Mouse (Mus musculus): ENCODE measurements around the gene Wipi2. TPM values are rescaled to one million over a fixed set of nuclear protein-coding genes. Genes with fewer than 3 reads are reported as not detected.

Wipi2 gene
- polyA plus RNA-seq, 1 experiment from 2014 or later: 18.6 TPM

DNA sequence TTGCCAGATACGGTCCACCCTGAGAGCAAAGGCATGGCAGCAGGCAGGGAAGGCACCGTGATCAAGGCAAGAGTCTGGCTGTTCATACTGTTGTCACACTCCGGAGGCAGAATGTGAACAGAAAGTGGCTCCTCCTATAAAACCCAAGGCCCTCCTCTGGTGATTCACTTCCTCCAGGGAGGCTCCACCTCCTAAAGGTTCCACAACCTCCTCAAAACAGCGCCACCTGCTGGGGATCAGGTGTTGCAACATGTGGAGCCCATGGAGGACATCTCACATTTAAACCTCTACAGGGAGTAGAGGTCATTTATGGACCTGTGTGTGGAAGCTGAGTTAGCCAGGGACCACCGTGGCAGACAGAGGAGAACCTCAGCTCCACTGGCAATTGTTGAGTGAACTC is 84.9 kb downstream of the Wipi2 start:
- Histone ChIP-seq H3K9me3 (ENCODE audit: low read length) (no peaks in the 10 kb centered on the region), H3K27me3 (ENCODE audit: insufficient read depth, low read length) (no peaks in the 10 kb centered on the region), H3K4me1 (ENCODE audit: insufficient read depth) (no peaks in the 10 kb centered on the region), H3K4me2 (ENCODE audit: low read depth, low read length) (no peak overlapping the region), H3K9ac (replicated peaks) (no peak overlapping the region), H3K36me3 (replicated peaks; ENCODE audit: insufficient read depth, low read length) (no peaks in the 10 kb centered on the region), H3K4me3 (ENCODE audit: low read depth, low read length) (no peak overlapping the region), H3K27ac (ENCODE audit: low read depth) (no peak overlapping the region)
- DNase-seq: no peak
- WGBS (ENCODE audit: insufficient replicate concordance): 80% methylated on average over 5 of the region's 5 CpGs
- TF ChIP-seq EP300 (IDR thresholded peaks at IDR 0.05; ENCODE audit: low read depth) (no peak), CTCF (IDR thresholded peaks at IDR 0.05; ENCODE audit: low read depth) (peak; percentile 38)
- no peak for ATAC-seq

GRCm38 (mm10) chr5:142713966-142714365 is 86.5 kb downstream of the Wipi2 start:
- TF ChIP-seq EP300 (IDR thresholded peaks at IDR 0.05; ENCODE audit: low read depth) (no peak), CTCF (IDR thresholded peaks at IDR 0.05; ENCODE audit: low read depth) (no peak)
- WGBS (ENCODE audit: insufficient replicate concordance): 78% methylated on average over 10 of the region's 10 CpGs
- H3K9me3 ChIP-seq (ENCODE audit: low read length): no peaks in the 10 kb centered on the region
- no peak for ATAC-seq
- no peaks in the 10 kb centered on the region for H3K27me3 ChIP-seq (ENCODE audit: insufficient read depth, low read length)
- H3K36me3 ChIP-seq (replicated peaks; ENCODE audit: insufficient read depth, low read length): no peaks in the 10 kb centered on the region
- H3K4me2 ChIP-seq (ENCODE audit: low read depth, low read length): no peak overlapping the region
- H3K27ac ChIP-seq (ENCODE audit: low read depth): no peak overlapping the region
- H3K9ac ChIP-seq (replicated peaks): no peak overlapping the region
- DNase-seq: no peak
- no peaks in the 10 kb centered on the region for H3K4me1 ChIP-seq (ENCODE audit: insufficient read depth)
- H3K4me3 ChIP-seq (ENCODE audit: low read depth, low read length): no peak overlapping the region

GRCm38 (mm10) chr5:142715059-142715458 is 87.6 kb downstream of the Wipi2 start:
- Histone ChIP-seq H3K36me3 (replicated peaks; ENCODE audit: insufficient read depth, low read length) (no peaks in the 10 kb centered on the region), H3K9ac (replicated peaks) (no peak overlapping the region)
- 78% methylated on average over 9 of the region's 9 CpGs for WGBS (ENCODE audit: insufficient replicate concordance)

GRCm38 (mm10) chr5:142716056-142716455 is 88.6 kb downstream of the Wipi2 start:
- Histone ChIP-seq H3K9me3 (ENCODE audit: low read length) (no peaks in the 10 kb centered on the region), H3K4me2 (ENCODE audit: low read depth, low read length) (no peak overlapping the region), H3K4me1 (ENCODE audit: insufficient read depth) (no peaks in the 10 kb centered on the region), H3K27me3 (ENCODE audit: insufficient read depth, low read length) (no peaks in the 10 kb centered on the region), H3K27ac (ENCODE audit: low read depth) (no peak overlapping the region), H3K4me3 (ENCODE audit: low read depth, low read length) (no peak overlapping the region), H3K36me3 (replicated peaks; ENCODE audit: insufficient read depth, low read length) (no peaks in the 10 kb centered on the region), H3K9ac (replicated peaks) (no peak overlapping the region)
- TF ChIP-seq CTCF (IDR thresholded peaks at IDR 0.05; ENCODE audit: low read depth): no peak
- no peak for TF ChIP-seq EP300 (IDR thresholded peaks at IDR 0.05; ENCODE audit: low read depth)
- WGBS (ENCODE audit: insufficient replicate concordance): 74% methylated on average over 6 of the region's 6 CpGs
- no peak for ATAC-seq
- DNase-seq: no peak

More at GRCm38 (mm10) chr5:142715059-142715458, 87.6 kb downstream of the Wipi2 start:
- Histone ChIP-seq H3K4me2 (ENCODE audit: low read depth, low read length) (no peak overlapping the region), H3K27me3 (ENCODE audit: insufficient read depth, low read length) (no peaks in the 10 kb centered on the region), H3K9me3 (ENCODE audit: low read length) (no peaks in the 10 kb centered on the region), H3K27ac (ENCODE audit: low read depth) (no peak overlapping the region), H3K4me1 (ENCODE audit: insufficient read depth) (no peaks in the 10 kb centered on the region), H3K4me3 (ENCODE audit: low read depth, low read length) (no peak overlapping the region)
- TF ChIP-seq CTCF (IDR thresholded peaks at IDR 0.05; ENCODE audit: low read depth) (no peak), EP300 (IDR thresholded peaks at IDR 0.05; ENCODE audit: low read depth) (no peak)
- DNase-seq (no peak), ATAC-seq (no peak)

GRCm38 (mm10) chr5:142718037-142718436 is 90.5 kb downstream of the Wipi2 start:
- 23% methylated on average over 4 of the region's 4 CpGs for WGBS (ENCODE audit: insufficient replicate concordance)
- peak; percentile 82 for DNase-seq
- no peaks in the 10 kb centered on the region for H3K36me3 ChIP-seq (replicated peaks; ENCODE audit: insufficient read depth, low read length)
- no peak; the same call in 1 of the 2 replicates for ATAC-seq
- no peaks in the 10 kb centered on the region for H3K4me1 ChIP-seq (ENCODE audit: insufficient read depth)
- H3K4me3 ChIP-seq (ENCODE audit: low read depth, low read length): no peak overlapping the region
- no peaks in the 10 kb centered on the region for H3K27me3 ChIP-seq (ENCODE audit: insufficient read depth, low read length)
- no peak overlapping the region for H3K4me2 ChIP-seq (ENCODE audit: low read depth, low read length)
- no peak overlapping the region for H3K27ac ChIP-seq (ENCODE audit: low read depth)
- no peak overlapping the region for H3K9ac ChIP-seq (replicated peaks)
- no peaks in the 10 kb centered on the region for H3K9me3 ChIP-seq (ENCODE audit: low read length)
- TF ChIP-seq CTCF (IDR thresholded peaks at IDR 0.05; ENCODE audit: low read depth) (peak; percentile 96), EP300 (IDR thresholded peaks at IDR 0.05; ENCODE audit: low read depth) (no peak)

- no peak overlapping the region for H3K4me2 ChIP-seq (ENCODE audit: low read depth, low read length)
- H3K36me3 ChIP-seq (replicated peaks; ENCODE audit: insufficient read depth, low read length): no peaks in the 10 kb centered on the region
- no peak overlapping the region for H3K9ac ChIP-seq (replicated peaks)
- no peaks in the 10 kb centered on the region for H3K27me3 ChIP-seq (ENCODE audit: insufficient read depth, low read length)
- H3K9me3 ChIP-seq (ENCODE audit: low read length): no peaks in the 10 kb centered on the region
- H3K4me3 ChIP-seq (ENCODE audit: low read depth, low read length): no peak overlapping the region
- 64% methylated on average over 25 of the region's 25 CpGs for WGBS (ENCODE audit: insufficient replicate concordance)
- DNase-seq: no peak
- no peaks in the 10 kb centered on the region for H3K4me1 ChIP-seq (ENCODE audit: insufficient read depth)
- ATAC-seq: no peak
- H3K27ac ChIP-seq (ENCODE audit: low read depth): no peak overlapping the region
- TF ChIP-seq EP300 (IDR thresholded peaks at IDR 0.05; ENCODE audit: low read depth): no peak
- TF ChIP-seq CTCF (IDR thresholded peaks at IDR 0.05; ENCODE audit: low read depth): no peak
Observed at GRCm38 (mm10) chr5:142718486-142718885, 91.0 kb downstream of the Wipi2 start.

DNA sequence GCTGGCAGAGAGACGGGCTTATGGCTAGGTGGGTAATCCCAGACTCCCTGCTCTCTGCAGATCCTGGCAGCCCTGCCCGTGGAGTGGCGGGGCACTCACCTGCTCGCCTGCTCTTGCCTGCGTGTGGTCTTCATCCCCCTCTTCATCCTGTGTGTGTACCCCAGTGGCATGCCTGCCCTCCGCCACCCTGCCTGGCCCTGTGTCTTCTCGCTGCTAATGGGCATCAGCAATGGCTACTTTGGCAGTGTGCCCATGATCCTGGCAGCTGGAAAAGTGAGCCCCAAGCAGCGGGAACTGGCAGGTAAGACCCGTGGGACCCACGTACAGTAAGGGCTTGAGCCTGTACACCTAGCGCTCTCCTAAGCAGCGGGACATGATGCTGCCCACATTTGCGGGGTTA is 92.4 kb downstream of the Wipi2 start:
- H3K36me3 ChIP-seq (replicated peaks; ENCODE audit: insufficient read depth, low read length): no peaks in the 10 kb centered on the region
- no peak overlapping the region for H3K4me3 ChIP-seq (ENCODE audit: low read depth, low read length)
- whole genome bisulfite sequencing (ENCODE audit: insufficient replicate concordance): 74% methylated on average over 13 of the region's 13 CpGs
- no peak overlapping the region for H3K4me2 ChIP-seq (ENCODE audit: low read depth, low read length)
- DNase-seq (no peak), ATAC-seq (no peak)
- no peaks in the 10 kb centered on the region for H3K4me1 ChIP-seq (ENCODE audit: insufficient read depth)
- TF ChIP-seq EP300 (IDR thresholded peaks at IDR 0.05; ENCODE audit: low read depth): no peak
- H3K27ac ChIP-seq (ENCODE audit: low read depth): no peak overlapping the region
- H3K9me3 ChIP-seq (ENCODE audit: low read length): no peaks in the 10 kb centered on the region
- no peaks in the 10 kb centered on the region for H3K27me3 ChIP-seq (ENCODE audit: insufficient read depth, low read length)
- H3K9ac ChIP-seq (replicated peaks): no peak overlapping the region

Other genes with a start within 250 kb of the Wipi2 start
- gene Foxk1, start 226.2 kb upstream of the Wipi2 start, polyA plus RNA-seq (2015; fragmentation: Nextera tagmentation; extraction: Ambion mirVana): 1.7 TPM in 2 replicates
- 2.8 and 4.0 TPM in 2 replicates for gene Ap5z1, start 163.8 kb upstream of the Wipi2 start, polyA plus RNA-seq (2015; fragmentation: Nextera tagmentation; extraction: Ambion mirVana)
- not detected in 2 replicates for gene Papolb, start 97.6 kb upstream of the Wipi2 start, polyA plus RNA-seq (2015; fragmentation: Nextera tagmentation; extraction: Ambion mirVana)
- 0.05 TPM in 1 of 2 replicates, not detected in the other for gene Radil, start 76.6 kb upstream of the Wipi2 start, polyA plus RNA-seq (2015; fragmentation: Nextera tagmentation; extraction: Ambion mirVana)
- gene Mmd2, start 18.9 kb upstream of the Wipi2 start, polyA plus RNA-seq (2015; fragmentation: Nextera tagmentation; extraction: Ambion mirVana): 9.1 and 11.8 TPM in 2 replicates
- 0.07 and 0.16 TPM in 2 replicates for gene Slc29a4, start 64.8 kb downstream of the Wipi2 start, polyA plus RNA-seq (2015; fragmentation: Nextera tagmentation; extraction: Ambion mirVana)
- gene Tnrc18, start 190.0 kb downstream of the Wipi2 start, polyA plus RNA-seq (2015; fragmentation: Nextera tagmentation; extraction: Ambion mirVana): 2.9 and 4.0 TPM in 2 replicates

Data from liver, postnatal 0 days (tissue).